10 mouse cellular contexts compared by ENCODE assay signal in genomic region chr1:54913379-54913873, GRCm38 (mm10). TPM values are rescaled to one million over a fixed set of nuclear protein-coding genes. Genes with fewer than 3 reads are reported as not detected.
DNase-seq lines count a peak whose midpoint lies in the region; ATAC-seq lines count a peak whose summit lies in the region.
"Had no signal": no experiment of that assay in that cellular context is flagged by ENCODE, and none has a peak within 500 bp of the region (broad histone marks: within the 10 kb centered on the region; RNA-seq: fewer than 3 reads in every experiment).

No protein-coding gene starts in this region.

- H3K4me2 ChIP-seq in heart, embryonic 16.5 days (ENCODE audit: low read depth, low read length) = no peak overlapping the region
- H3K4me2 ChIP-seq in limb, embryonic 12.5 days = no peak overlapping the region

- no peaks in the 10 kb centered on the region for H3K36me3 ChIP-seq in heart, embryonic 16.5 days (ENCODE audit: control insufficient read depth, insufficient read depth)
- H3K36me3 ChIP-seq in limb, embryonic 12.5 days = no peaks in the 10 kb centered on the region
- H3K36me3 ChIP-seq: intestine, embryonic 15.5 days had no signal

- ATAC-seq in heart, embryonic 16.5 days (replicated peaks; ENCODE audit: extremely low read depth, insufficient read depth, low FRiP score) = no peak
- peak; percentile 77 for ATAC-seq in activated CD4-positive, CD25-positive, alpha-beta regulatory T cell, adult 4 months
- ATAC-seq in limb, embryonic 12.5 days (ENCODE audit: insufficient number of reproducible peaks, insufficient read depth, low FRiP score, low TSS enrichment, low read depth) = no peak

- no peaks in the 10 kb centered on the region for H3K9me3 ChIP-seq in heart, embryonic 16.5 days (replicated peaks; ENCODE audit: control insufficient read depth, low read length)
- no peaks in the 10 kb centered on the region for H3K9me3 ChIP-seq in limb, embryonic 12.5 days
- H3K9me3 ChIP-seq: intestine, embryonic 15.5 days had no signal

- H3K4me1 ChIP-seq in heart, embryonic 16.5 days (ENCODE audit: control insufficient read depth, insufficient read depth, low read length) = peaks cover 26% of the 10 kb centered on the region
- H3K4me1 ChIP-seq in limb, embryonic 12.5 days (replicated peaks) = peaks cover 74% of the 10 kb centered on the region

- no peak for DNase-seq in heart, postnatal 4 days
- peak; percentile 57 to 80 for DNase-seq in thymus, adult 18-20 months
- no peak for DNase-seq in kidney, postnatal 4 days
- DNase-seq in right cerebral cortex, postnatal 36 days (ENCODE audit: low spot score in 2 of 2) = no peak
- DNase-seq in cerebellum, postnatal 14 days = no peak
- DNase-seq: layer of hippocampus, postnatal 36 days had no signal

- 82% methylated on average over 3 of the region's 3 CpGs for WGBS in heart, embryonic 16.5 days
- WGBS in limb, embryonic 12.5 days = 77% methylated on average over 3 of the region's 3 CpGs

- no peak overlapping the region for H3K4me3 ChIP-seq in heart, embryonic 16.5 days (ENCODE audit: low read length)
- no peak overlapping the region for H3K4me3 ChIP-seq in limb, embryonic 12.5 days (replicated peaks)
- H3K4me3 ChIP-seq: intestine, embryonic 15.5 days had no signal

- H3K27me3 ChIP-seq in heart, embryonic 16.5 days (ENCODE audit: control insufficient read depth, insufficient read depth, low read length) = no peaks in the 10 kb centered on the region
- no peaks in the 10 kb centered on the region for H3K27me3 ChIP-seq in limb, embryonic 12.5 days
- H3K27me3 ChIP-seq: intestine, embryonic 15.5 days had no signal

- peak overlapping the region; percentile 16; the same call in 1 of the 2 replicates for H3K27ac ChIP-seq in heart, embryonic 16.5 days (ENCODE audit: low read length)
- peak overlapping the region; percentile 72 for H3K27ac ChIP-seq in limb, embryonic 12.5 days
- H3K27ac ChIP-seq: intestine, embryonic 15.5 days had no signal

- H3K9ac ChIP-seq in heart, embryonic 16.5 days (ENCODE audit: low read length) = no peak overlapping the region
- no peak overlapping the region for H3K9ac ChIP-seq in limb, embryonic 12.5 days (replicated peaks)
- H3K9ac ChIP-seq: intestine, embryonic 15.5 days had no signal

RNA-seq across cellular contexts. Expression of gene Ankrd44, which starts 12.8 kb away (rescaled TPM):
- polyA plus RNA-seq in heart, embryonic 16.5 days (2015; fragmentation: Nextera tagmentation; extraction: Ambion mirVana) = 8.7 and 11.4 TPM in 2 replicates
- total RNA-seq in heart, postnatal 4 days (2021) = 10 to 100 TPM; 18.0 to 20.9 TPM
- polyA plus RNA-seq in activated CD4-positive, CD25-positive, alpha-beta regulatory T cell, adult 4 months (2017; shearing (Covaris generic)) = 100 to 1,000 TPM; 157 to 185 TPM
- polyA plus RNA-seq in limb, embryonic 12.5 days (2016; fragmentation: Nextera tagmentation; extraction: Ambion mirVana) = 21.6 and 22.2 TPM in 2 replicates

Comparison
In these comparisons a context has a peak if more than half of its experiments do, and no peak if none do; other contexts are left out.
1. DNase-seq: peak in thymus, adult 18-20 months (2 of 2); none in heart, postnatal 4 days (single experiment), kidney, postnatal 4 days (0 of 2), right cerebral cortex, postnatal 36 days (0 of 2) and cerebellum, postnatal 14 days (0 of 2).